Mouse (Mus musculus) kidney, embryonic 16.5 days (tissue): ENCODE measurements at regions not wholly inside any gene's neighbourhood (a gene's known extent, or its start where the extent isn't known, plus 50 kb on each side); places are given as distances from the start of the nearest gene placed in this dataset.

Source experiments
- ATAC-seq: fragments of 200-750 bp; cut with Nextera tagmentation; 2 replicates; pipeline ENCODE4 v1.8.0; 2017; ENCODE audit warnings: moderate TSS enrichment; ENCODE audit not compliant: low FRiP score, low TSS enrichment
- H3K27ac ChIP-seq: fragments of 300-500 bp; sonication (generic); 2 replicates; pipeline ENCODE4 v1.5.1; 2014; ENCODE audit warnings: low read length
- H3K27me3 ChIP-seq: fragments of 300-500 bp; sonication (generic); 2 replicates; pipeline ENCODE4 v1.6.1; 2014; ENCODE audit warnings: low read length, control low read depth, mixed read lengths; ENCODE audit not compliant: insufficient read depth
- H3K36me3 ChIP-seq: fragments of 300-500 bp; sonication (generic); 2 replicates; pipeline ENCODE4 v1.6.1; 2014; ENCODE audit warnings: low read length, control low read depth, mixed read lengths; ENCODE audit not compliant: insufficient read depth
- H3K4me1 ChIP-seq: fragments of 300-500 bp; sonication (generic); 2 replicates; pipeline ENCODE4 v1.6.1; 2014; ENCODE audit warnings: low read length, control low read depth, mixed read lengths; ENCODE audit not compliant: insufficient read depth
- H3K4me2 ChIP-seq: fragments of 300-500 bp; sonication (generic); replicated peaks from 2 replicates; pipeline ENCODE4 v1.6.1; 2014; ENCODE audit warnings: low read depth, low read length
- H3K4me3 ChIP-seq: fragments of 300-500 bp; sonication (generic); 2 replicates; pipeline ENCODE4 v1.5.1; 2014; ENCODE audit warnings: mild to moderate bottlenecking, low read length
- H3K9ac ChIP-seq: fragments of 300-500 bp; sonication (generic); replicated peaks from 2 replicates; pipeline ENCODE4 v1.6.1; 2014; ENCODE audit warnings: low read length
- H3K9me3 ChIP-seq: fragments of 300-500 bp; sonication (generic); 2 replicates; pipeline ENCODE4 v1.6.1; 2016; ENCODE audit warnings: low read length, control low read depth
- WGBS: fragments of 180-500 bp; shearing (Covaris S2); extraction: QIAGEN DNeasy Blood & Tissue Kit; methylation state at CpG from one replicate; pipeline ENCODE4 v1.1.7; 2014; 5-methylcytosine and 5-hydroxymethylcytosine counted together

- Histone ChIP-seq H3K27ac (no peak overlapping the region), H3K4me2 (no peak overlapping the region), H3K4me3 (no peak overlapping the region), H3K9me3 (no peaks in the 10 kb centered on the region), H3K36me3 (no peaks in the 10 kb centered on the region), H3K4me1 (no peaks in the 10 kb centered on the region), H3K9ac (no peak overlapping the region), H3K27me3 (no peaks in the 10 kb centered on the region)
- ATAC-seq: no peak
- WGBS: 73% methylated on average over 4 of the region's 4 CpGs
These were observed 268.4 kb upstream of the Nt5e start for GRCm38 (mm10) chr9:88058551-88058950.

GRCm38 (mm10) chr9:88059005-88059404 lies 268.0 kb upstream of the Nt5e start:
- 87% methylated on average over 3 of the region's 3 CpGs for WGBS

GRCm38 (mm10) chr9:88063973-88064676 lies 262.9 kb upstream of the Nt5e start:
- Histone ChIP-seq H3K36me3 (no peaks in the 10 kb centered on the region), H3K4me1 (peaks cover under 1% of the 10 kb centered on the region; the same call in 1 of the 2 replicates), H3K27ac (no peak overlapping the region), H3K27me3 (no peaks in the 10 kb centered on the region), H3K9ac (no peak overlapping the region), H3K4me2 (no peak overlapping the region), H3K4me3 (no peak overlapping the region), H3K9me3 (no peaks in the 10 kb centered on the region)
- WGBS: 60% methylated on average over 3 of the region's 3 CpGs
- no peak for ATAC-seq

More at GRCm38 (mm10) chr9:88059005-88059404, 268.0 kb upstream of the Nt5e start:
- Histone ChIP-seq H3K4me2 (no peak overlapping the region), H3K27ac (no peak overlapping the region), H3K27me3 (no peaks in the 10 kb centered on the region), H3K36me3 (no peaks in the 10 kb centered on the region), H3K9ac (no peak overlapping the region), H3K4me1 (no peaks in the 10 kb centered on the region), H3K9me3 (no peaks in the 10 kb centered on the region), H3K4me3 (no peak overlapping the region)
- ATAC-seq: 0 out of 2 replicates have a peak, but pooled peaks have one; percentile 51

DNA sequence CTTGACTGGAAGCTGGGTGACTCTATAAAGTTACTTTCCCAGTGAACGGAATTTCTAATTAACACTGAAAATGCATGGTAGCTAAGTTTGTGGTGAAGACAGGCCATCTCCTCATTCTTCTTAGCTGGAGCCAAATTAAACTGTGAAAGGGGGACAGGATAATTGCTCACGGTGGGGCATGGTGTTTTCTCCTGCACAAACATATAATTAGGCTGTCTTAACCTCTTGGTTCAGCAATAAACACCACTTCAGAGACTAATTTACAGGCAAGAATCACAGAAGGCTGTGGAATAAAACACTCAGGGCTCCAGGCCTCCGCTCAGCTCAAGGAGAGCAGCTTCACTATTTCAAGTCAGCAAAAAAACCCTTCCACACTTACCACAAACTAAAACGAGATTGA lies 261.9 kb upstream of the Nt5e start:
- no peaks in the 10 kb centered on the region for H3K27me3 ChIP-seq
- H3K4me2 ChIP-seq: no peak overlapping the region
- H3K4me1 ChIP-seq: peaks cover 5% of the 10 kb centered on the region; the same call in 1 of the 2 replicates
- WGBS: 36% methylated on average over 4 of the region's 4 CpGs
- no peaks in the 10 kb centered on the region for H3K9me3 ChIP-seq
- ATAC-seq: no peak
- H3K27ac ChIP-seq: no peak overlapping the region
- H3K9ac ChIP-seq: no peak overlapping the region
- no peak overlapping the region for H3K4me3 ChIP-seq
- no peaks in the 10 kb centered on the region for H3K36me3 ChIP-seq

- no peak overlapping the region for H3K4me3 ChIP-seq
- H3K27ac ChIP-seq: no peak overlapping the region
- H3K36me3 ChIP-seq: no peaks in the 10 kb centered on the region
- peaks cover 5% of the 10 kb centered on the region; the same call in 1 of the 2 replicates for H3K4me1 ChIP-seq
- no peak overlapping the region for H3K4me2 ChIP-seq
- WGBS: 38% methylated on average over 7 of the region's 7 CpGs
- peak; percentile 55; the same call in 1 of the 2 replicates for ATAC-seq
- H3K9ac ChIP-seq: no peak overlapping the region
- no peaks in the 10 kb centered on the region for H3K9me3 ChIP-seq
- no peaks in the 10 kb centered on the region for H3K27me3 ChIP-seq
These were observed 261.2 kb upstream of the Nt5e start for GRCm38 (mm10) chr9:88065777-88066176.

DNA sequence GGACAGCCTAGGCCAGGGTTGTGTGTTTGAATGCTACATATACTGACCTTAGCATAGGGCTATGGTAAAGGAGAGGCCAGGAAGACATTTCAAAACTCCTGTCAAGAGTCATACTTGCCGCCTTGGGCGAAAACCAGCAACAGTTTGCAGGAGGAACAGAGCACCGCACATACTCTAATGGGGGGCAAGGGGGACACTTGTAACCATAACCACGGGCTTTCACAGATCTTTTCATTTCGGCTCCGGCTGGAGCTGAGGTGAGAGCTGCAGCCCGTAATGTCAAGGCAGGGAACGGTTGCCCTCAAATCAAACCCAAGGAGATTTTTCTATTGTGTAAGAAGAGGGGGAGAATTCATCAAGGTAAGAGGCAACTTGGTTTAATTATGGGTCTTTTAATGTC lies 258.7 kb upstream of the Nt5e start:
- Histone ChIP-seq H3K4me2 (no peak overlapping the region), H3K36me3 (no peaks in the 10 kb centered on the region), H3K4me1 (peaks cover 5% of the 10 kb centered on the region; the same call in 1 of the 2 replicates), H3K27ac (no peak overlapping the region), H3K27me3 (no peaks in the 10 kb centered on the region), H3K9me3 (no peaks in the 10 kb centered on the region), H3K4me3 (no peak overlapping the region), H3K9ac (no peak overlapping the region)
- ATAC-seq: no peak
- WGBS: 86% methylated on average over 8 of the region's 8 CpGs

- no peaks in the 10 kb centered on the region for H3K9me3 ChIP-seq
- no peak overlapping the region for H3K9ac ChIP-seq
- H3K4me1 ChIP-seq: peaks cover 5% of the 10 kb centered on the region; the same call in 1 of the 2 replicates
- H3K4me2 ChIP-seq: peak overlapping the region; percentile 45
- H3K27ac ChIP-seq: no peak overlapping the region
- ATAC-seq: peak; percentile 87
- H3K36me3 ChIP-seq: no peaks in the 10 kb centered on the region
- H3K27me3 ChIP-seq: no peaks in the 10 kb centered on the region
- H3K4me3 ChIP-seq: peak overlapping the region; percentile 22
- 25% methylated on average over 15 of the region's 15 CpGs for WGBS
These were observed 258.1 kb upstream of the Nt5e start for GRCm38 (mm10) chr9:88068881-88069304.

DNA sequence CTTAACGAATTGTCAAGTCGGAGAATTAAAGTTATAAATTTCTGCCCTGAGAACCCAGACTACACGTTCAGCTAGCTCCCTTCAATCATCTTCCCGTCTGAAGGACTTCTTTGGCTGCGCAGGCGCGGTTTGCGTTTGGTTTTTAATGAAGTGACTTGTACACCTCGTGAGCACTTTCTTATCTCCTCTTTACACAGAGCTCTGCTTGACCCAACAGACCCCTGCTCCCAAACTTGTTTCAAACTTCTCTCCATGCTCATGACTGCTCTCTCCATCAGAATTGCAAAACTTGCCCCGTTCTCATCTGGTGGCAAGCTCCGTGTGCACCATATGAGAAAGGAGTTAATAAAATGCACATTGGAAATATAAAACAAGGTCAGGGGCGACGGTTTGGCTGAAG lies 257.2 kb upstream of the Nt5e start:
- Histone ChIP-seq H3K4me3 (no peak overlapping the region), H3K4me2 (no peak overlapping the region), H3K4me1 (peaks cover 5% of the 10 kb centered on the region; the same call in 1 of the 2 replicates), H3K9ac (no peak overlapping the region), H3K27me3 (no peaks in the 10 kb centered on the region), H3K9me3 (no peaks in the 10 kb centered on the region), H3K36me3 (no peaks in the 10 kb centered on the region), H3K27ac (no peak overlapping the region)
- ATAC-seq: no peak
- WGBS: 72% methylated on average over 13 of the region's 13 CpGs

- no peak overlapping the region for H3K27ac ChIP-seq
- no peak for ATAC-seq
- no peak overlapping the region for H3K9ac ChIP-seq
- 19% methylated on average over 6 of the region's 6 CpGs for WGBS
- H3K9me3 ChIP-seq: no peaks in the 10 kb centered on the region
- no peaks in the 10 kb centered on the region for H3K36me3 ChIP-seq
- peaks cover 5% of the 10 kb centered on the region; the same call in 1 of the 2 replicates for H3K4me1 ChIP-seq
- H3K27me3 ChIP-seq: no peaks in the 10 kb centered on the region
- no peak overlapping the region for H3K4me2 ChIP-seq
- no peak overlapping the region for H3K4me3 ChIP-seq
These were observed 253.8 kb upstream of the Nt5e start for GRCm38 (mm10) chr9:88073165-88073564.

DNA sequence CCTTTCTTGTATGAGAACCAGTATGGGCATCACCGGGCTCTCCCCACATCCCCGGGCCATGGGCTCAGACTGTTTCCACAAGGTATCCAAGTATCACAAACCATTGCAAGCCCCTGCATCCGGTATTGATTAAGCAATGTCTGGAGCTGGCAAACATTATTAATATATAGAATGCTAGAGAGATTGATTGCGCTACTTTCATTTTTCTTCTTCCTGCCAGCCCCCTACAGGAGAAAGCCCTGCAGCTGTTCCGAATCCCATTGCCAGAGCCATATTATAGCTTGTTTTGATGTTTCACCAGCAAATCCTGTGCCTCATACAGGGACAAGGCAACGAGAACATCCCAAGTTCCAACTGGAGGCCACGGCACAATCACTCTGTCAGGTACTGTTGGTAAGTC lies 253.4 kb upstream of the Nt5e start:
- Histone ChIP-seq H3K4me2 (no peak overlapping the region), H3K27ac (no peak overlapping the region), H3K27me3 (no peaks in the 10 kb centered on the region), H3K36me3 (no peaks in the 10 kb centered on the region), H3K4me1 (peaks cover 5% of the 10 kb centered on the region; the same call in 1 of the 2 replicates), H3K9ac (no peak overlapping the region), H3K9me3 (no peaks in the 10 kb centered on the region), H3K4me3 (no peak overlapping the region)
- ATAC-seq: no peak
- 60% methylated on average over 7 of the region's 7 CpGs for WGBS
